Mouse (Mus musculus): ENCODE data around the gene Angptl6. TPM values are rescaled to one million over a fixed set of nuclear protein-coding genes. Genes with fewer than 3 reads are reported as not detected.
"Not testable (repeated sequence)": the region's sequence is repeated elsewhere in the genome, so short reads cannot be mapped to it uniquely, and the experiment has no call there.

Gene Angptl6
- polyA plus RNA-seq, 1 experiment from 2014 or later = 2.7 TPM

GRCm38 (mm10) chr9:20861821-20862220 is 17.7 kb downstream of the Angptl6 start:
- no peak for ATAC-seq (ENCODE audit: low read depth)
- Histone ChIP-seq H3K4me3 (ENCODE audit: low read length) (no peak overlapping the region), H3K27me3 (ENCODE audit: control insufficient read depth, insufficient read depth, low read depth, low read length) (no peaks in the 10 kb centered on the region), H3K27ac (ENCODE audit: low read length) (no peak overlapping the region), H3K36me3 (ENCODE audit: control insufficient read depth, insufficient read depth, low read length) (no peaks in the 10 kb centered on the region), H3K4me2 (ENCODE audit: low read depth, low read length) (no peak overlapping the region), H3K9ac (ENCODE audit: low read length) (no peak overlapping the region), H3K4me1 (replicated peaks; ENCODE audit: control insufficient read depth, insufficient read depth, low read length) (no peaks in the 10 kb centered on the region), H3K9me3 (ENCODE audit: control insufficient read depth, low read length) (no peaks in the 10 kb centered on the region)
- WGBS = 8% methylated on average over 4 of the region's 4 CpGs

- Histone ChIP-seq H3K36me3 (ENCODE audit: control insufficient read depth, insufficient read depth, low read length) (no peaks in the 10 kb centered on the region), H3K9me3 (ENCODE audit: control insufficient read depth, low read length) (no peaks in the 10 kb centered on the region), H3K4me3 (ENCODE audit: low read length) (no peak overlapping the region), H3K4me1 (replicated peaks; ENCODE audit: control insufficient read depth, insufficient read depth, low read length) (no peaks in the 10 kb centered on the region), H3K9ac (ENCODE audit: low read length) (no peak overlapping the region), H3K27me3 (ENCODE audit: control insufficient read depth, insufficient read depth, low read depth, low read length) (no peaks in the 10 kb centered on the region), H3K27ac (ENCODE audit: low read length) (no peak overlapping the region), H3K4me2 (ENCODE audit: low read depth, low read length) (no peak overlapping the region)
- ATAC-seq (ENCODE audit: low read depth) = no peak
- WGBS = 37% methylated on average over 6 of the region's 6 CpGs
Observed at GRCm38 (mm10) chr9:20859926-20860325, 19.6 kb downstream of the Angptl6 start.

GRCm38 (mm10) chr9:20857131-20857530 is 22.4 kb downstream of the Angptl6 start:
- no peaks in the 10 kb centered on the region for H3K4me1 ChIP-seq (replicated peaks; ENCODE audit: control insufficient read depth, insufficient read depth, low read length)
- no peak overlapping the region for H3K27ac ChIP-seq (ENCODE audit: low read length)
- no peak for ATAC-seq (ENCODE audit: low read depth)
- H3K4me3 ChIP-seq (ENCODE audit: low read length) = no peak overlapping the region
- 5% methylated on average over 6 of the region's 6 CpGs for WGBS
- no peak overlapping the region for H3K4me2 ChIP-seq (ENCODE audit: low read depth, low read length)
- no peaks in the 10 kb centered on the region for H3K9me3 ChIP-seq (ENCODE audit: control insufficient read depth, low read length)
- no peak overlapping the region for H3K9ac ChIP-seq (ENCODE audit: low read length)
- no peaks in the 10 kb centered on the region for H3K27me3 ChIP-seq (ENCODE audit: control insufficient read depth, insufficient read depth, low read depth, low read length)
- H3K36me3 ChIP-seq (ENCODE audit: control insufficient read depth, insufficient read depth, low read length) = no peaks in the 10 kb centered on the region

GRCm38 (mm10) chr9:20850179-20850578 is 29.3 kb downstream of the Angptl6 start:
- H3K4me2 ChIP-seq (ENCODE audit: low read depth, low read length) = no peak overlapping the region
- no peak overlapping the region for H3K9ac ChIP-seq (ENCODE audit: low read length)
- H3K4me1 ChIP-seq (replicated peaks; ENCODE audit: control insufficient read depth, insufficient read depth, low read length) = no peaks in the 10 kb centered on the region
- WGBS = 85% methylated on average over 2 of the region's 2 CpGs
- H3K9me3 ChIP-seq (ENCODE audit: control insufficient read depth, low read length) = no peaks in the 10 kb centered on the region
- H3K27me3 ChIP-seq (ENCODE audit: control insufficient read depth, insufficient read depth, low read depth, low read length) = no peaks in the 10 kb centered on the region
- H3K36me3 ChIP-seq (ENCODE audit: control insufficient read depth, insufficient read depth, low read length) = no peaks in the 10 kb centered on the region
- no peak overlapping the region for H3K27ac ChIP-seq (ENCODE audit: low read length)
- ATAC-seq (ENCODE audit: low read depth) = no peak
- H3K4me3 ChIP-seq (ENCODE audit: low read length) = no peak overlapping the region

- Histone ChIP-seq H3K27me3 (ENCODE audit: control insufficient read depth, insufficient read depth, low read depth, low read length) (no peaks in the 10 kb centered on the region), H3K4me3 (ENCODE audit: low read length) (no peak overlapping the region), H3K4me2 (ENCODE audit: low read depth, low read length) (no peak overlapping the region), H3K36me3 (ENCODE audit: control insufficient read depth, insufficient read depth, low read length) (no peaks in the 10 kb centered on the region), H3K4me1 (replicated peaks; ENCODE audit: control insufficient read depth, insufficient read depth, low read length) (no peaks in the 10 kb centered on the region), H3K9me3 (ENCODE audit: control insufficient read depth, low read length) (no peaks in the 10 kb centered on the region), H3K27ac (ENCODE audit: low read length) (no peak overlapping the region), H3K9ac (ENCODE audit: low read length) (no peak overlapping the region)
- 35% methylated on average over 2 of the region's 2 CpGs for WGBS
- no peak for ATAC-seq (ENCODE audit: low read depth)
Observed at GRCm38 (mm10) chr9:20842670-20843069, 36.9 kb downstream of the Angptl6 start.

DNA sequence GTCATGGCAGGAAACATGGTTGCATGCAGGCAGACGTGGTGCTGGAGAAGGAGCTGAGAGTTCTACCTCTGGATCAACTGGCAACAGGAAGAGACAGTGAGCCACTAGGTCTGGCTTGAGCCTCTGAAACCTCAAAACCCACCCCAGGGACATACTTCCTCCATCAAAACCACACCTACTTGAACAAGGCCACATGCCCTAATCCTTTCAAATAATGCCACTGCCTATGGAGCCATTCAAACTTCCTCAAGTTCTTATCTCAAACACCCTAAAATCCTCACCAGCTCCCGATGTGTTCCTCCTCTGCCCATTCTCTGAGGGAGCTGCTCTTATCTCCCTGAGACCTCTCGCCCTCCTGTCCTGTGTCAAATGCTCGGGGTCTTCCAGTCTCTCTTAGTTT is 37.3 kb downstream of the Angptl6 start:
- Histone ChIP-seq H3K4me2 (ENCODE audit: low read depth, low read length) (no peak overlapping the region), H3K27ac (ENCODE audit: low read length) (no peak overlapping the region), H3K4me3 (ENCODE audit: low read length) (no peak overlapping the region), H3K36me3 (ENCODE audit: control insufficient read depth, insufficient read depth, low read length) (no peaks in the 10 kb centered on the region), H3K4me1 (replicated peaks; ENCODE audit: control insufficient read depth, insufficient read depth, low read length) (no peaks in the 10 kb centered on the region), H3K9ac (ENCODE audit: low read length) (no peak overlapping the region), H3K27me3 (ENCODE audit: control insufficient read depth, insufficient read depth, low read depth, low read length) (no peaks in the 10 kb centered on the region), H3K9me3 (ENCODE audit: control insufficient read depth, low read length) (no peaks in the 10 kb centered on the region)
- no peak for ATAC-seq (ENCODE audit: low read depth)
- WGBS = 42% methylated on average over 4 of the region's 4 CpGs

- Histone ChIP-seq H3K27me3 (ENCODE audit: control insufficient read depth, insufficient read depth, low read depth, low read length) (no peaks in the 10 kb centered on the region), H3K9ac (ENCODE audit: low read length) (no peak overlapping the region), H3K4me1 (replicated peaks; ENCODE audit: control insufficient read depth, insufficient read depth, low read length) (no peaks in the 10 kb centered on the region), H3K4me2 (ENCODE audit: low read depth, low read length) (no peak overlapping the region), H3K9me3 (ENCODE audit: control insufficient read depth, low read length) (no peaks in the 10 kb centered on the region), H3K4me3 (ENCODE audit: low read length) (no peak overlapping the region), H3K27ac (ENCODE audit: low read length) (no peak overlapping the region), H3K36me3 (ENCODE audit: control insufficient read depth, insufficient read depth, low read length) (no peaks in the 10 kb centered on the region)
- ATAC-seq (ENCODE audit: low read depth) = no peak
- 46% methylated on average over 6 of the region's 6 CpGs for WGBS
Observed at GRCm38 (mm10) chr9:20838931-20839330, 40.6 kb downstream of the Angptl6 start.

DNA sequence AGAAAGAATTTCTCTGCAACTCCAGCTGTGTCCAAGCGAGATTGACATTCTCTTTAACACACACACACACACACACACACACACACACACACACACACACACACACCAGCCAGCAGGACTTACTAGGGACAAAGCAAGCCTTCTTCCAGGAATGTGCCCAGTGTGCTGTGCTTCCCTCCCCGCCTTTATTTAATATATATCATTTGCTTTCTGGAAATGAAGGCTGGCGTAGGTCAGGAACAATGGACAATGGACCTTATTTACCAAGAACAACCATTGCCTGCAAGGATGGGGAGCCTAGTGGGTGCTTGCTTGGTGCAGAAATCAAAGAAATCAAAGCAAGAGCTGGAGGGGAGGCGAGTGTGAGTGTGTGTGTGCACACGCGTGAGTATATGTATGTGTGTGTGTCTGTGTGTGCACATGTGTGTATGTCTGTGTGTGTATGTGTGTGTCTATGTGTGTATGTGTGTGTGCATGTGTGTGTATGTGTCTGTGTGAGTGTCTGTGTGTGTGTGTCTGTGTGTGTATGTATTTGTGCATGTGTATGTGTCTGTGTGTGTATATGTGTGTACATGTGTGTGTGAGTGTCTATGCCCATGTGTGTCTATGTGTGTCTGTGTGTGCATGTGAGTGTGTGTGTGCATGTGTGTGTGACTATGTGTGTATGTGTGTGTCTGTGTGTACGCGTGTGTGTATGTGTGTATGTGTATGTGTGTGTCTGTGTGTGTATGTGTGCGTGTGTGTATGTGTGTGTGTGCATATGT is 42.2 kb downstream of the Angptl6 start:
- H3K36me3 ChIP-seq (ENCODE audit: control insufficient read depth, insufficient read depth, low read length) = no peaks in the 10 kb centered on the region
- H3K9me3 ChIP-seq (ENCODE audit: control insufficient read depth, low read length) = no peaks in the 10 kb centered on the region
- H3K9ac ChIP-seq (ENCODE audit: low read length) = no peak overlapping the region
- no peak overlapping the region for H3K4me2 ChIP-seq (ENCODE audit: low read depth, low read length)
- WGBS = 66% methylated on average over 9 of the region's 9 CpGs
- no peaks in the 10 kb centered on the region for H3K4me1 ChIP-seq (replicated peaks; ENCODE audit: control insufficient read depth, insufficient read depth, low read length)
- no peak for ATAC-seq (ENCODE audit: low read depth)
- no peak overlapping the region for H3K4me3 ChIP-seq (ENCODE audit: low read length)
- no peaks in the 10 kb centered on the region for H3K27me3 ChIP-seq (ENCODE audit: control insufficient read depth, insufficient read depth, low read depth, low read length)
- no peak overlapping the region for H3K27ac ChIP-seq (ENCODE audit: low read length)

DNA sequence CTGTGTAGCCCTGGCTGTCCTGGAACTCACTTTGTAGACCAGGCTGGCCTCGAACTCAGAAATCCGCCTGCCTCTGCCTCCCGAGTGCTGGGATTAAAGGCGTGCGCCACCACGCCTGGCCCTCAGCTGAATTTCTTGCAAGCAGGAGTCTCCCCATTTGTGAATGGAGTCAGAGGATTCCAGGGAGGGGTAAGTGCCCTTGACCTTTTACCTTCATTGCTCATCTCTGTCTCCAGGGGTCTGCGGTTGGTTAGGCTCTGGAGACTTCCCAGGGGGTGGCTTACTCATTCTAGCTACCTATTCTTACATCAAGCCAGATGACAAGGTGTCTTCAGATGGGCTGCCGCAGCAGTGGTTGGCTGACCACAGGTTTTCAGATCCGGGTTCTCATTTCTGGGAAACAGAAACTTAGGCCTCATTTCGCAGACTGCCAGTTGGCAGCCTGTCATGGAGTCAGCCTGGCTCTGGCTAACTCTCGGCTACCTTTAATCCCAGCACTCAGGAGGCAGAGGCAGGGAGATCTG is 44.0 kb downstream of the Angptl6 start:
- H3K27ac ChIP-seq (ENCODE audit: low read length); H3K9ac ChIP-seq (ENCODE audit: low read length); ATAC-seq (ENCODE audit: low read depth); H3K4me1 ChIP-seq (replicated peaks; ENCODE audit: control insufficient read depth, insufficient read depth, low read length); H3K27me3 ChIP-seq (ENCODE audit: control insufficient read depth, insufficient read depth, low read depth, low read length); H3K4me3 ChIP-seq (ENCODE audit: low read length); H3K36me3 ChIP-seq (ENCODE audit: control insufficient read depth, insufficient read depth, low read length); H3K4me2 ChIP-seq (ENCODE audit: low read depth, low read length); H3K9me3 ChIP-seq (ENCODE audit: control insufficient read depth, low read length): not testable (repeated sequence)
- 76% methylated on average over 10 of the region's 11 CpGs for WGBS
